Mouse (Mus musculus) mammary gland, adult 2 months (tissue): ENCODE results near the gene Arhgef5. TPM values are rescaled to one million over a fixed set of nuclear protein-coding genes. Genes with fewer than 3 reads are reported as not detected.

Experiments
- polyA plus RNA-seq: library from polyadenylated mRNA; depleted of rRNA; stranded (reverse); fragments of >200 nt; gene quantifications from 2 replicates; pipeline ENCODE4 v1.2.3, GENCODE M21; 2012; ENCODE audit warnings: low replicate concordance; rRNA removed

Arhgef5 gene
- polyA plus RNA-seq: 7.3 and 17.8 TPM in 2 replicates

GRCm38 (mm10) chr6:43265363-43266041, at the start of gene Arhgef5:
Arhgef5 (plus strand) TSS chr6:43265582.

GRCm38 (mm10) chr6:43231255-43231654, 34.1 kb upstream of the Arhgef5 start, which contains the start of gene Olfr47:
Olfr47 (plus strand) TSS chr6:43231529.

GRCm38 (mm10) chr6:43309454-43309853, 44.1 kb downstream of the Arhgef5 start, which contains the start of gene Nobox:
Nobox (minus strand) TSS chr6:43309554.

Other genes with a start within 250 kb of the Arhgef5 start
- gene Olfr441, start 159.2 kb upstream of the Arhgef5 start, polyA plus RNA-seq: not detected in 2 replicates
- gene Olfr237-ps1, start 119.0 kb upstream of the Arhgef5 start, polyA plus RNA-seq: not detected in 2 replicates
- not detected in 2 replicates for gene Olfr437, start 102.3 kb upstream of the Arhgef5 start, polyA plus RNA-seq
- gene Olfr13, start 93.4 kb upstream of the Arhgef5 start, polyA plus RNA-seq: not detected in 2 replicates
- not detected in 2 replicates for gene Olfr435, start 68.4 kb upstream of the Arhgef5 start, polyA plus RNA-seq
- not detected in 2 replicates for gene Olfr434, start 52.6 kb upstream of the Arhgef5 start, polyA plus RNA-seq
- gene Olfr47, start 34.1 kb upstream of the Arhgef5 start, polyA plus RNA-seq: not detected in 2 replicates
- gene Nobox, start 44.0 kb downstream of the Arhgef5 start, polyA plus RNA-seq: not detected in 2 replicates